Mouse (Mus musculus): ENCODE results near the gene Tmem94.

Gene Tmem94

GRCm38 (mm10) chr11:115766356-115766943, 1.2 kb downstream of the Tmem94 start:
- in situ Hi-C loops (cut with MboI), result no loop called here

DNA sequence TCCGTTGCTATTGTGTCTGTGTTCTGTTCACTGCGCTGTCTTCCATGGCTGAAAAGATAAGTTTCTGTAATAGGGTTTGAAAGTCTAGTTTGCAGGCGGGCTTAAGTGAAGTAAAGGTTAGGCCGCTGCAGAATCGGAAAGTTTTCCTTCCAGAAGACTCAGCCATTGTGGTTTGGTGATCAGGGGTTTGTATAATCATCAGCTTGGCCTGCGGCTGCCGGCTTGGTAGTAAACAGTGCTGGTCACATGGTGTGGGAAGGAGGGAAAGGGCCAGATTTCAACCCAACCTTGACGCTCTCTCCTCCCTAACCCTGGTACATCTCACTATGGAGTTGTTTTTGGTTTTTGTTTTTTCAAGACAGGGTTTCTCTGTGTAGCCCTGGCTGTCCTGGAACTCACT, 1.7 kb downstream of the Tmem94 start:
- in situ Hi-C loops (cut with MboI), result no loop called here

DNA sequence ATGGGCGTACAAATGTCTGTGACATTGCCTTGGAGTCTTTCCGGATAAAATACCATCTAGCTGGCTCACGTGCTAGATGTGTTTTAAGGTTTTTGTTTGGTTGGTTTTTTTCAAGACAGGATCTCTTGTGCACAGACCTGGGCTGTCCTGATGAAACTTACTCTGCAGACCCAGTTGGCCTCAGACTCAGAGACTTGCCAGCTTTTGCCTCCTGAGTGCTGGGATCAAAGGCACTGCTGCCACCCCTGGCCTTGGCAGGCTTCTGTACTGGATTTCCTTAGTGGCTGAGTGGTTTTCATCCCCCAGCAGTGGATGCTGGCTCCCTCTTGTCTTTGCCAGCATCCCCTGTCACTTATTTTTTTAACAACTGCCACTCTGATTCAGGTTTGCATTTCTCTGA, 3.7 kb downstream of the Tmem94 start:
- in situ Hi-C loops (cut with MboI), result no loop called here

DNA sequence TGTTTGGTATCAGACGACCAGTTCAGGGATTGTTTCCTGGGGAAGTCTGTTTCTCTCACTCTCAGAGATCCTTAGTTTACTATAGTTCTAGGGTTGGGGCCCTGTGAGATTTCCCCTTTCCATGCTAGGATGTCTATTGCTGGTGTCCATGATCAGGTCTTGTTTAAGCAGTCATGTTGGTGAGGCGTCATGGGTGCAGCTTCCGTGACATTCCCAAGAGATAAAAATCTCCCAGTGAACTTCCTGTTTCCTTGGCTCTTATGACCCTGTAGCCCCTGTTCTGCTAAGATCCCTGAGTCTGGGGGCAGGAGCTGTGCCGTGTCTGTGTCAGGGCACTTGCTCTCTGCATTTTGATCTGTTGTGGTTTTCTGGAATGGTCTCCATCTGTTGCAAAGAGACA, 9.4 kb downstream of the Tmem94 start:
- in situ Hi-C loops (cut with MboI), result no loop called here

- in situ Hi-C loops (cut with MboI), result no loop called here
Measured at GRCm38 (mm10) chr11:115775821-115776665, 10.8 kb downstream of the Tmem94 start.

GRCm38 (mm10) chr11:115776954-115777353, 11.7 kb downstream of the Tmem94 start:
- in situ Hi-C loops (cut with MboI), result no loop called here

GRCm38 (mm10) chr11:115777487-115778335, 12.5 kb downstream of the Tmem94 start:
- in situ Hi-C loops (cut with MboI), result no loop called here

DNA sequence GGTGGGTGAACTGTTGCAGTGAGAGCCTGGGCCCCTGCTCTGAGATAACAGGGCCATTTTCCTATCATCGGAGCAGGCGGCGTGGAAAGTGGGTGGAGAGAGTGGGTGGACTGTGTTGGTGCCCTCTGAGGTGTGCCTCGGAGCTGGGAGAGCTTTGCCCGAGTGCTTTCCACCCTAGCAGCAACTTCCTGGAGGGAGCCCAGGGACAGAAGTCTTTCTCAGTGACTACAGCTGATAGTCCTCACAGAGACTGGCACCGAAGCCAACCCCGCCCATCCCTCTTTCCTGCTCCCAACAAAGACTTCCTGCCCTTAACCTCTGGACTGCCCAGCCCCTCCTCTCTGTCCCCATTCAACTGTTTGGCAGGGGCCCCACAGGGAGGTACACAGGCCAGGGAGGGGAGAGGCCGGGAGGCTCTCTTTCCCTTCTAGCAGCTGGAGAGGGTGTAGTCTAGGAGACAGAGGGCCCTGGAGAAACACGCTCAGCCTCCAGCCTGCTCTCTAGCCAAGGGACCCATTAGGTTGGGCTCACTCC, 13.9 kb downstream of the Tmem94 start:
- in situ Hi-C loops (cut with MboI), result no loop called here

DNA sequence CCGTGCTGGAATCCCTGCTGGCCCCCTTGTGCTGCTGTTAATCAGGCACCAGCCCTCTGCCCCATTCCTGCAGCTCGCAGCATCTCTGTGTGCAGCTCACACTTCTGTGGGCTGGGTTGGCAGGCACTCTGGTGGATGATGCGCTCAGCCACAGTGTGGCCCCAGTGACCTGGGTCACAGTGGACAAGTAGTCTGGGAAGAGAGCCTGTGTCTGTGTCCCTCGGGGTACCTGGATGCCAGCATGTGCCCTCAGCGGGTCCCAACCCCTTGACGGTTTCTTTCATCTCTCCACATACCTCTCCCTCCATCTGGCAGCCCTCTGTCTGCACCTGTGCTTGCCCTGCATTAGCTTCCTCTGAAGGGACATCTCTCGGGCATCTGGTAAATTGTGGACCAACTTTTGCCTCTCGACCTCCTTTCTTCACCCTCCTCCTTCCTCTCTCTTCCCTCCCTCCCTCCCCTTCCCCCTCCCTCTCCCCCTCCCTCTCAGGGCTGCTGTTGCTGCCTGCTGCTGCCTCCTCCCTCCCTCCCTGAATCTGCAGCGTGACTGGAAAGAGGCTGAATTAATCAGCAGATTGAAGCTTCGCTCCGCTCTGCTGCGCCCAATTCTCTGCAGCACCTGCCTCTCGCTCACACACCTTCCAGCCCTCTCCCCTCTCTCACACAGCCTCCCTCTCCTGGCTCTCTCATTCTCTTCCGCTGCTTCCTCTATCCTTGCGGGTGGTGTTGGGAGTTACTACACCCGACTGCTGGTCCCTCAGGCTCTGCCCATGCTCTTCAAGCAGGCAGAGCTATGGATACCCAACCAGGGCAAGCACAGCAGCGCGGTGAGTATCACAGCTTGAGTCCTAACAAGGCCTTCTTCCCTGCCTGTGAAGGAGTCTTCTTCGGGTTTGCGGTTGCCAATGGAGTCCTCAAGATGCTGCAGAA, 15.2 kb downstream of the Tmem94 start:
- in situ Hi-C loops (cut with MboI), result no loop called here

GRCm38 (mm10) chr11:115786473-115786872, 21.2 kb downstream of the Tmem94 start:
- in situ Hi-C loops (cut with MboI), result no loop called here

GRCm38 (mm10) chr11:115789787-115790186, 24.6 kb downstream of the Tmem94 start:
- in situ Hi-C loops (cut with MboI), result no loop called here

DNA sequence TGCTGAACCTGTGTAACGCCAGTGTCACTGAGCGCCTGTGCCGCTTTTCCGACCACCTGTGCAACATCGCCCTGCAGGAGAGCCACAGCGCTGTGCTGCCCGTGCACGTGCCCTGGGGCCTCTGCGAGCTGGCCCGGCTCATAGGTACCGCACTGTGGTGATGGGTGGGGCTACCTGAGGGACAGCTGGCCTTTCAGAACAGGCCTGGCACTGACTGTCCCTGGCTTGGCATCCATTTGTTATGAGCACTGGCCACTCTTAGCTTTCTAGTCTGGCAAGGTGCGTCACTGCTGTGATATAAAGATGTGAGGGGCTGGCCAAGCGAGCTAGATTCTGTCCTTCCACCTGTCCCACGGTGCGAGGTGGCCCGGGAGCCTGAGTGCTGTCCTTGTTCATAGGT, 26.7 kb downstream of the Tmem94 start:
- in situ Hi-C loops (cut with MboI), result no loop called here

GRCm38 (mm10) chr11:115792353-115792752, 27.1 kb downstream of the Tmem94 start:
- in situ Hi-C loops (cut with MboI), result no loop called here

DNA sequence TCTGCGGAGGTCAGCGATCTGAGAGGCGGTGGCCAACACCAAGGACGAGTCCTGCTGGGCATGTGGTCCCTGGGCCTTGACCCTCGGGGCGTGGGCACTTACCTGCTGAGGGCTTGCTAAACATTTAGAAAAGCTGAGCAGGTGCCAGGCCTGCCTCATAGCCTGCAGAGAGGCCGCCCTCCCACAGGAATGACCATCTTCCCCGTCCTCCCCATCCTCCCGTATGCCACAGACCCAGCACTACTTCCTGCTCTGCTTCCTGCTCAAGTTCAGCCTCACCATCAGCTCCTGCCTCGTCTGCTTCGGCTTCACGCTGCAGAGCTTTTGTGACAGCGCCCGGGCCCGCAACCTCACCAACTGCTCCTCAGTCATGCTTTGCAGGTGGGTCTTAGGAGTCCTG, 31.7 kb downstream of the Tmem94 start:
- in situ Hi-C loops (cut with MboI), result no loop called here

- in situ Hi-C loops (cut with MboI), result no loop called here
Measured at GRCm38 (mm10) chr11:115797665-115798064, 32.4 kb downstream of the Tmem94 start.

DNA sequence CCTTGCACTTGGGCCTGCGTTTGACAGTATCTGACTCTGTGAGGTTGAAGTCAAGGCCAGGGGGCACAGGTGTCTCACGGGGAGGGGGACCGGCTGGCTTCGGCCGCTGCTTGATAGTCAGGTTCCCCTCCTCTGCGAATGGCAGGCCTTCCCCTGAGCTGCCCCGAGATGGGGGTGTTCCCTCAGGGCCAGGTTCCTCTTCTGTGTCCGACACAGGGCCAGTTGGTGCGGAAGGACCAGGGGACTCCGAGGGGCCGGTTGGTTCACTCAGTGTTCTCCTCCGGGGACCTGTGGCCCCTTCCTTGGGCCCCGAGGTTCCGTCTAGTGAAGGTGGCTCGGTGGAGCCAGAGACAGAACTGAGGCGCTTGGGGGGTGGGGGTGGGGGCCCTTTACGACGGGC, 35.7 kb downstream of the Tmem94 start:
- in situ Hi-C loops (cut with MboI), result no loop called here

DNA sequence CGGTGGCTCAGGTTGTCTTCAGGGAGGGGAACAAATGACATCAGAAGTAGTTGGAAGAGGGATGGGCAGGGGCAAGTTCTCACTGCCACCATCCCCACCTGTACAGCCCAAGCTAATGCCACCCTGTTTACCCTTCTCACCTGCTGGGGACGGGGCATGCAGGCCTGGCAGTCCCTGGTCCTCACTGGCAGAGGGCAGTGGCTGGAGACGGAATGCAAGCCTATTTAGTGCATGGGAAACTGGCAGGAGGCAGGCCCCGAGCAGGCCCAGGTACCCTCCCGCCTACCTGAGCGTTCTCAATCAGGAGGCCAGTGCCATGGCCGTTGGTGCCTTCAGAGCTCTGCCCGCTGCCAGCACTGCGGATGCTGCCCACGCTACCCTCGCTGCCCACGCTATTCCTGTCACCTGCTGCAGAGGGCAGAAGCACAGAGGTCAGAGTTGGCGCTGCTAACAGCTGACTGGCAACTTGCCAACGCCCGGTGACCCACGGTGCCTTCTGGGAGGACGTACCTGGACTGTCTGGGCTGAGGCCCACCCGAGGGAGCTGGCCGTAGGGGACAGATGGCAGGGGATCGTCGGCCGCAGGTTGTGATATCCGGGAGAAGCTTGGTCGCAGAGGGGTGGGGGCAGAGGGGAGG, 38.0 kb downstream of the Tmem94 start:
- in situ Hi-C loops (cut with MboI), result no loop called here

DNA sequence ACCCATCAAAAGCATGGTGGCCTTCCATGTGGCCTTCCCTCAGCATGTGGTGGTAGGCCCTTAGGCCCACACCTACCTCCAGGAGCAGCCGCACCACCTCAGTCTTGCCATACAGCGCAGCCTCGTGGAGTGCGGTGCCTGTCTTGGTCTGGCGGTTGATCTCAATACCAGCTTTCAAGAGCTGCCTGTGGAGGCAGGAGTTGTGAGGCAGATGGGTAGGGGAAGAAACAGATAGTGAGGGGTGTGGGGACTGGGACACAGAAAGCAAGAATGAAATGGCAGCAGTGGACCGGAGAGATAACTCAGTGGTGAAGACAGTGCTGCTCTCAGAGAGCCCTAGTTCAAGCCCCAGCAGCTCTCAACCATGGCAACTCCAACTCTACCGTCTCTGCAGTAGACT, 39.8 kb downstream of the Tmem94 start:
- in situ Hi-C loops (cut with MboI), result no loop called here

DNA sequence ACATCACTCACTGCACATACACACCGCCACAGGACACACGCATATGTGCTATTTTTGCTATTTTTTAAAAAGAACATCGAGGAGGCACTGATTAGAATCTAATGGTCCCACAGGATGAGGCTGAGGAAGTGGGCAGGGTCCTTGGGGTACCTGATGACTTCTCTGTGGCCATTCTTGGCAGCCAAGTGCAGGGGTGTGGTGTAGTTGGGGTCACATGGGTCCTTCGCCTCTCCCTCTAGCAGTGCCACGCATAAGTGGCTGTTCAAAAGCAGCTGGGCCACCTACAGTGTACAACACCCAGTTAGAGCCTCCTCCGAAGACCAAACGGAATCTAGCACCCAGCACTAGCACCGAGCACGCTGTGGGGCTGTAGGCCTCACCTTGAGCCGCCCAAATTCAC, 40.9 kb downstream of the Tmem94 start:
- in situ Hi-C loops (cut with MboI), result no loop called here

DNA sequence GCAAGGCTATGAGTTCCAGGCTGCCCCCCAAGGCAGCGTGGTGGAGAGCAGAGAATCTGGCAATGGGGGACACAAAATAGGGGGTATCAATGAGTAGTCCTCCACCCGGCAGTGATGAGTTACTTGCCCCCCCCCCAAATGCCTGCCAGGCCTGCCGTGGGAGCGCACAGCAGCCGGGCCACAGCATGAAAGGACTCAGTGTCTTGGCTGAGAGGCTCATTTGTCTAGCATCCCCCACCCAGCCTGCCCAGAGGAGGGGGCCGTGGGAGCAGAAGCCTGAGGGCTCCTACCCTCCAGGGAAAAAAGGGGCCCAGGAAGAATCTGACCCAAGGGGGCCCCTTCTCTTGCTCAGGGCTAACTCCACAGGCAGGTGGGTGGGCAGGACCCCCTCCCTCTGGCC, 42.1 kb downstream of the Tmem94 start:
- in situ Hi-C loops (cut with MboI), result no loop called here

- in situ Hi-C loops (cut with MboI), result no loop called here
Measured at GRCm38 (mm10) chr11:115807971-115808370, 42.7 kb downstream of the Tmem94 start.
